Mouse (Mus musculus): ENCODE results near the gene Ptges3l. TPM values are rescaled to one million over a fixed set of nuclear protein-coding genes. Genes with fewer than 3 reads are reported as not detected.
"Not testable (repeated sequence)": the region's sequence is repeated elsewhere in the genome, so short reads cannot be mapped to it uniquely, and the experiment has no call there.

The Ptges3l gene
- polyA plus RNA-seq, 2 experiments from 2014 or later, result 1.1 to 4.2 TPM

DNA sequence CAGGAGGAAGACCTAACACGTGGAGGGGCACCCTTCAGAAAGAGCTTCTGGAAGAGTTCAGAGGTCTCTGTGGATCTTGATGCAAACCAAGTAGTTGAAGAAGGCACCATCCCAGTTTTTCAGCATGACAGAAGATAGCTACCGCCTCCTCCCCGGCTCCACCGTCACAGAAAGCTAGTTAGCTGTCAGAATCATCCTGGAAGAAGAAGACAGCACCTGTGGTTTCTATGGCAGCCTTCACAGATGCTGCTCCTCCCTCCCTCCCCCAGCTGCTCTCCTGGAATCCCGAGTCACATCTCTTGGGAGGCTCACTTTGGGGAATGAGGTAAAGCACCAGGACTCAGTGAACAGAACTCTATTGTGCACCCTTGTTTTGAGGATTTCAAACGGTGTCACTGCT lies 6.1 kb downstream of the Ptges3l start:
- ATAC-seq, result no peak

DNA sequence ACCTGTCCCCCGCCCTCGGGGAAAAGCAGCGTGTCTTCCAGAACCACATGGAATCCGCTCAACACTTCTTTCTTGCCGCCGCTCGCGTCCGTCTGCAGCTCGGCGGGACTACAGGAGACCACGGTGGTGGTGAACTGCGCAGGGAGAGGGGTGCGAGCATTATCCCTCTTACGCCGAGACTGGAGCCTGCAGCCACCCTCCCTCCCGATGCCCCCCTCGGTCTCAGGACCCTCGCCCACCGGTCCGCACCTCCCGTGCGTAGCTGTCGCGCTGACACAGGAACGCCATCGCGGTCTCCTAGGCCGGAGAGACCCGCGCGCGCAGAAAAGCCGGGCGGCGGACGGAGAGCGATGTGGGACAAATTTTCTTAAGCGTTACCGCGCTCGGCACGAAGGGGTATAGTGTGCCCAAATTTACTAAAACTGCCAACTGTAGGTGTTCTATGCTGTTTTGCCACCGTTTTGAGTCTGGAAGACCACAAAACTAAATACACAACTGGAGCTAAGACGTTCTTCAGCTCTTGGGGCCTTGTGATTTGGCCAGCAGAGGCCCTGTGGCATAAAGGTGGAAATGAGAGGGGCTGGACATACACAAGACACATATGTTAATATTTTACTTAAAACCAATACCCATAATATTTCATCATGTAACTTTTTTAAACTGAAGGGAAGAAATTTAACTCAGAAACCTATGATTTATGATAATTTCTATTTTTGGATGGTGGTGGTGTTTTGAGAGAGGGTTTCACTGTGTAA lies 7.9 kb downstream of the Ptges3l start, which contains the start of gene Aarsd1:
Gene Aarsd1 (minus strand): TSS at position 515 of the 755 bp plus-strand sequence.
- peak; percentile 89 for ATAC-seq

DNA sequence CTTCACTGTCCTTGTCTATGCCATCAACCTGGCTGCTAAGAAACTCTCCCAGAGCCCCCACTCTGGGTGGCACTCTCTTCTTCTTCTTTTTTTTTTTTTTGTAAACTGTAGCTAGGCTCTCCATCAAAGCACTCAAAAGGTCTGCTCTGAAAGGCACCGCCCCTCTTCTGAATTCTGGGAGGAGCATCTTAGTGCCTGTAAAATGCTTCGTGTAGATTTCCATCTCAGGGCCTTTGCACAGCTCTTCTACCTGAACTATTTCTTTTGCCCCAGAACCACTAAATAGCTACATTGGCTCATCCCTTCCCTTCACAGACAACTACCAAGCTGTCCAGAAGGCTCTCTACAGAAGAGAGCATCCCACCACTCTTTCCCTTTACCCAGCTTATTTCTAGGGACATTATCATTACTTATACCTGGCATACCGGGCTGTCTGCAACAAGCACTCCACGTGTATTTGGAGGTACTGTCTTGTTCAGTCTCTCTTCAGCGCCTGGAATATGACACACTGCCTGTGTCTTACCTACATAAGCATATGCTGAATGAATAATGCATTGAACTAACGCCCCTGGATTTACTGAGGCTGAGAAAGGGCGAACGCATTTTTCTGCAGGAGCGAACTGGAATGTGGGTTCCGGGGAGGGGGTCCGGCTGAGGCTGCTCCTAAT lies 8.6 kb downstream of the Ptges3l start:
- no peak for ATAC-seq

DNA sequence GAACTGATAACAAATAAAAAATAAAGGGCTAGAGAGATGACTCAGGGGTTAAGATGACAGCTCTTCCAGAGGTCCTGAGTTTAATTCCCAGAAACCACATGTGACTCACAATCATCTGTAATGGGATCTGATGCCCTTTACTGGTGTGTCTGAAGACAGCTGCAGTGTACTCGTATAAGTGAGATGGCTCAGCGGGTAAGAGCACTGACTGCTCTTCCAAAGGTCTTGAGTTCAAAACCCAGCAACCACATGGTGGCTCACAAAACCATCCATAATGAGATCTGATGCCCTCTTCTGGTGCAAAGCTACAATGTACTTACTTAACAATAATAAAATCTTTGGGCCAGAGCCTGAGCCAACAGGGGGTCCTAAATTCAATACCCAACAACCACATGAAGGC lies 9.8 kb downstream of the Ptges3l start:
- no peak for ATAC-seq

DNA sequence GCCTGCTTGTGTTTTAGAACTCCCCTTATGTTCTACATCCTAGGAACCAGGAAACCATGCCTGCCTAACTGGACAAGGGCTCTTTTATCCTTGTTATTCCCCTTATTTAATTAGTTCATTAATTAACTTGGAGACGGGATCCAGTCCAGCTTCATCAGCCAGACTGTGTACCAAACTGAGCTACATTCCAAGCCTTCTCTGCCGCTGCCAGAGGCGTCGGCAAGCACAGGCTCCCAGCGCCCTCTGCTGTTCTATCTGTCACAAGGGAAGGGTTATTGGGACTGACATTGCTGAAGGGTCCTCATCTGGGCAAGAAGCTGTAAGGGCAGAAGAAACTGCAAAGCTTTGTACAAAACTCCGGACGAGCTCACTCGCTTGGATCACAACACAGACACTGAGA lies 30.0 kb downstream of the Ptges3l start:
- no peak for ATAC-seq

DNA sequence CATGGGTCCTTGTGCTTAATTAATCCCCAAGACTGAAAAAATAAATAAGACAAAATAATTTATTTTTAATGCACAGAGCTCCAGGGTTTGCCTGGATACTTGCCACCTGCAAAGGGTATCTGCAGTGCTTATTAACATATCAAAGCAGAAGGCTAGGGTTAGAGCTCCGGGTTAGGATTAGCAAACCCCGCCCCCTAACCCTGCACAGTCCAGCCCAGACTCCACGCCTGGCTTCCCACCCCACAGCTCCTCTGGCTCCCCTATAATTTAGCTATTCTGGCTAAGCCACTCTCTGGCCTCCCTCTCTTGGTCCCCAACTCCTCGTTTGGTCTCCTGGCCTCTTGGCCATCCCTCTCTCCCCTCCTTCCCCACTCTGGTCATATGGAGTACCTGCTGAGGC lies 43.3 kb downstream of the Ptges3l start:
- ATAC-seq, result no peak

DNA sequence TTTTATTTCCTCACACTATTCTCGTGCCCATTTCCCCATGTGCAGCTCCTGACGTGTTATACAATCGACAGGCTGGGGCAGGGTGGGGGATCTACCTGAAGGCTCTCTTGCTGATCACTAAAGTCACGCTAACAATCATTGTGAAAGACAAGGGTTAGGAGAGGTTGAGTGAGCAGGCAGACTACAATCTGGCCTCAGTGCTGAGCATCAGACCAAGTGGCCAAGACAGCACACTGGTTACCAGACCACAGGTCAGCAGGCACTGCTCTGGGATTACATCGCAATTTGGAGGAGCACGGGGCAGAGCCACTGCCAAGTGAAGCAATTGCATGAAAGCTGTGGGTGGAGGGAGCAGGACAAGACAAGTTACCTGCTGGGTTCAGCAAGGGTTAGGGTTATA lies 46.2 kb downstream of the Ptges3l start:
- no peak for ATAC-seq

DNA sequence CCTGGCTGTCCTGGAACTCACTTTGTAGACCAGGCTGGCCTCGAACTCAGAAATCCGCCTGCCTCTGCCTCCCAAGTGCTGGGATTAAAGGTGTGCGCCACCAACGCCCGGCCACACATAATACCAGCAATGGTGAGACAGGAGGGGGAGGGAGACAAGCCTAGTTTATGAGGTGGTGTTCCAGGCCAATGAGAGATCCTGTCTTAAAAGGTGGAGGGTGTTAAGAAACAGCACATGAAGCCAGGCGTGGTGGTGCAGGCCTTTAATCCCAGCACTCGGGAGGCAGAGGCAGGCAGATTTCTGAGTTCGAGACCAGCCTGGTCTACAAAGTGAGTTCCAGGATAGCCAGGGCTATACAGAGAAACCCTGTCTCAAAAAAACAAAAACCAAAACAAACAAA lies 46.9 kb downstream of the Ptges3l start:
- not testable (repeated sequence) for ATAC-seq

DNA sequence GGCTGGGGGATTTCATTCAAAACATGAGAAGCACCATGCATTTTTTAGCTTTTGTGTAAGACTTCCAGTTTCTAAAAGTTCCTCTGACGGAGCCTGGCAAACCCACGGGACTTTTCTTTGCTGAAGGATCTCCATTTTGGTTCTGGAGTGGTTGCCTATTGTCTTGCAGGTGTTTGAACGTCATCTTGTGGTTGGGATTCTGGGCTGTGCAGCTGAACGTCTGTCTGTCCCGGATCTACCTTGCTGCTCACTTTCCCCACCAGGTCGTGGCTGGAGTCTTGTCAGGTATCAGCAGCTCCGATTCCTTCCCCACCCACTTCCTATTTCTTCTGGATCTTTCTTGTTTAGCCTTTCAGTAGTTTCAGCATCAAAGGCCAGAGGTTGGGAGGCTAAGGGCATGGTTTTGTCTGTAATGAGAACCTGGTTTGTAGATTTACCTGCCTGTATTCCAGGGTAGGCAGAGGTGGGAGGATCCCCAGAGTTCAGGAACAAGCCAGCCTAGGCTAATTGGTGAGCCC lies 50.7 kb downstream of the Ptges3l start:
- ATAC-seq, result no peak

DNA sequence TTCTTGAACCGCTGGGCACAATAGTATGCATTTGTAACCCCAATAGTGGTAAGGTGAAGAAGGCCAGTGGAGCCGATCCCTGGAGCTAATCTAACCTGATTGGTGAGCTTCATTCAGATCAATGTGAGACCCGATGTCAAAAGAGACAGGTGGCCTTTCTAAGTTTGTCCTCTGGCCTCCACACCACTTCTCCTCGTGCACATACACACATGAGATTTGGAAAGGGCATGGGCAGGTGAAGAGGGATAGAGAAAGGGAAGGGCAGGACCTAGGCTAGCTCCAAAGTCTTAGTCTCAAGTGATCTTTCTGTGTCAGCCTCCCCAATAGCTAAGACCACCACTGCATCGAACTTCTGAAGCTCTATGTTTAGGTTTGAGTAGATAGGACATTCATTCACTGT lies 55.0 kb downstream of the Ptges3l start:
- no peak for ATAC-seq

Other genes starting within 250 kb of the Ptges3l start
- gene Ccr10, start 249.9 kb downstream of the Ptges3l start, polyA plus RNA-seq (2017; shearing (Covaris generic)), result 1 to 10 TPM; 1.5 to 1.6 TPM
- 10 to 100 TPM; 48.1 to 52.2 TPM for gene Ezh1, start 198.9 kb downstream of the Ptges3l start, polyA plus RNA-seq (2017; shearing (Covaris generic))
- not detected for gene Ramp2, start 179.3 kb downstream of the Ptges3l start, polyA plus RNA-seq (2017; shearing (Covaris generic))
- gene Vps25, start 171.6 kb downstream of the Ptges3l start, polyA plus RNA-seq (2017; shearing (Covaris generic)), result 100 to 1,000 TPM; 122 to 153 TPM
- 1 to 10 TPM in 1 of 2 experiments, under 1 TPM in 1; 0.58 to 1.0 TPM for gene Wnk4, start 164.8 kb downstream of the Ptges3l start, polyA plus RNA-seq (2017; shearing (Covaris generic))
- 1 to 10 TPM in 1 of 2 experiments, not detected in 1; 1.0 TPM for gene Cntd1, start 146.3 kb downstream of the Ptges3l start, polyA plus RNA-seq (2017; shearing (Covaris generic))
- gene Coa3, start 146.2 kb downstream of the Ptges3l start, polyA plus RNA-seq (2017; shearing (Covaris generic)), result 100 to 1,000 TPM; 109 to 144 TPM
- gene Becn1, start 123.0 kb downstream of the Ptges3l start, polyA plus RNA-seq (2017; shearing (Covaris generic)), result 10 to 100 TPM; 79.0 to 81.0 TPM
- gene Psme3, start 109.1 kb downstream of the Ptges3l start, polyA plus RNA-seq (2017; shearing (Covaris generic)), result 10 to 100 TPM; 37.1 to 53.3 TPM
- gene Aoc2, start 100.3 kb downstream of the Ptges3l start, polyA plus RNA-seq (2017; shearing (Covaris generic)), result 1 to 10 TPM; 2.1 to 2.5 TPM
- gene Aoc3, start 94.7 kb downstream of the Ptges3l start, polyA plus RNA-seq (2017; shearing (Covaris generic)), result not detected
- gene G6pc, start 57.8 kb downstream of the Ptges3l start, polyA plus RNA-seq (2017; shearing (Covaris generic)), result not detected
- 10 to 100 TPM; 33.5 to 42.6 TPM for gene Aarsd1, start 7.7 kb downstream of the Ptges3l start, polyA plus RNA-seq (2017; shearing (Covaris generic))
- gene Gm27029, start 537 bp downstream of the Ptges3l start, polyA plus RNA-seq (2017; shearing (Covaris generic)), result 1 to 10 TPM in 1 of 2 experiments, not detected in 1; 1.5 TPM
- 1 to 10 TPM; 5.4 to 8.0 TPM for gene Rundc1, start 248 bp downstream of the Ptges3l start, polyA plus RNA-seq (2017; shearing (Covaris generic))
- gene Rpl27, start 17.0 kb upstream of the Ptges3l start, polyA plus RNA-seq (2017; shearing (Covaris generic)), result 100 to 1,000 TPM; 581 to 812 TPM
- 100 to 1,000 TPM; 148 to 179 TPM for gene Ifi35, start 23.1 kb upstream of the Ptges3l start, polyA plus RNA-seq (2017; shearing (Covaris generic))
- under 1 TPM; 0.24 to 0.36 TPM for gene Rnd2, start 39.7 kb upstream of the Ptges3l start, polyA plus RNA-seq (2017; shearing (Covaris generic))
- 1 to 10 TPM in 1 of 2 experiments, under 1 TPM in 1; 0.60 to 1.5 TPM for gene Vat1, start 40.9 kb upstream of the Ptges3l start, polyA plus RNA-seq (2017; shearing (Covaris generic))
- gene Brca1, start 126.6 kb upstream of the Ptges3l start, polyA plus RNA-seq (2017; shearing (Covaris generic)), result 1 to 10 TPM; 5.4 to 5.8 TPM
- gene Nbr1, start 126.8 kb upstream of the Ptges3l start, polyA plus RNA-seq (2017; shearing (Covaris generic)), result 10 to 100 TPM; 42.3 to 84.0 TPM
- gene Tmem106a, start 156.9 kb upstream of the Ptges3l start, polyA plus RNA-seq (2017; shearing (Covaris generic)), result 10 to 100 TPM; 13.4 to 13.6 TPM
- not detected for gene Gm11634, start 173.9 kb upstream of the Ptges3l start, polyA plus RNA-seq (2017; shearing (Covaris generic))
- gene Rdm1, start 201.9 kb upstream of the Ptges3l start, polyA plus RNA-seq (2017; shearing (Covaris generic)), result 100 to 1,000 TPM in 1 of 2 experiments, 10 to 100 TPM in 1; 65.1 to 101 TPM
- gene Arl4d, start 240.2 kb upstream of the Ptges3l start, polyA plus RNA-seq (2017; shearing (Covaris generic)), result under 1 TPM; 0.32 to 0.36 TPM